Mouse (Mus musculus) intestine, embryonic 15.5 days (tissue): ENCODE measurements around the gene Ppp5c. TPM values are rescaled to one million over a fixed set of nuclear protein-coding genes. Genes with fewer than 3 reads are reported as not detected.

ENCODE experiments used
- ATAC-seq: fragments of 200-750 bp; cut with Nextera tagmentation; 2 replicates; pipeline ENCODE4 v1.8.0; 2017; ENCODE audit warnings: moderate TSS enrichment, moderate library complexity
- H3K27ac ChIP-seq: fragments of 300-500 bp; sonication (generic); 2 replicates; pipeline ENCODE4 v1.5.1; 2015; ENCODE audit warnings: mild to moderate bottlenecking, inconsistent platforms
- H3K27me3 ChIP-seq: fragments of 300-500 bp; sonication (generic); replicated peaks from 2 replicates; pipeline ENCODE4 v1.6.1; 2015; ENCODE audit warnings: inconsistent platforms
- H3K36me3 ChIP-seq: fragments of 300-500 bp; sonication (generic); 2 replicates; pipeline ENCODE4 v1.6.1; 2015; ENCODE audit warnings: inconsistent platforms
- H3K4me1 ChIP-seq: fragments of 300-500 bp; sonication (generic); replicated peaks from 2 replicates; pipeline ENCODE4 v1.6.1; 2015; ENCODE audit warnings: inconsistent platforms
- H3K4me2 ChIP-seq: fragments of 300-500 bp; sonication (generic); replicated peaks from 2 replicates; pipeline ENCODE4 v1.6.1; 2015; ENCODE audit warnings: mild to moderate bottlenecking, inconsistent platforms
- H3K4me3 ChIP-seq: fragments of 300-500 bp; sonication (generic); replicated peaks from 2 replicates; pipeline ENCODE4 v1.5.1; 2015; ENCODE audit warnings: inconsistent platforms
- H3K9ac ChIP-seq: fragments of 300-500 bp; sonication (generic); 2 replicates; pipeline ENCODE4 v1.6.1; 2015; ENCODE audit warnings: inconsistent platforms
- H3K9me3 ChIP-seq: fragments of 300-500 bp; sonication (generic); 2 replicates; pipeline ENCODE4 v1.6.1; 2016; ENCODE audit warnings: inconsistent platforms
- WGBS: fragments of 180-500 bp; shearing (Covaris S2); methylation state at CpG from one replicate; pipeline ENCODE4 v1.1.7; 2015; 5-methylcytosine and 5-hydroxymethylcytosine counted together
- polyA plus RNA-seq: library from polyadenylated mRNA; unstranded; fragments of >200 nt; fragmentation: Nextera tagmentation; extraction: Ambion mirVana; gene quantifications from 2 replicates; pipeline ENCODE4 v1.2.1, GENCODE M21; 2015

Gene Ppp5c
- polyA plus RNA-seq, 1 experiment from 2014 or later = 81.5 TPM

DNA sequence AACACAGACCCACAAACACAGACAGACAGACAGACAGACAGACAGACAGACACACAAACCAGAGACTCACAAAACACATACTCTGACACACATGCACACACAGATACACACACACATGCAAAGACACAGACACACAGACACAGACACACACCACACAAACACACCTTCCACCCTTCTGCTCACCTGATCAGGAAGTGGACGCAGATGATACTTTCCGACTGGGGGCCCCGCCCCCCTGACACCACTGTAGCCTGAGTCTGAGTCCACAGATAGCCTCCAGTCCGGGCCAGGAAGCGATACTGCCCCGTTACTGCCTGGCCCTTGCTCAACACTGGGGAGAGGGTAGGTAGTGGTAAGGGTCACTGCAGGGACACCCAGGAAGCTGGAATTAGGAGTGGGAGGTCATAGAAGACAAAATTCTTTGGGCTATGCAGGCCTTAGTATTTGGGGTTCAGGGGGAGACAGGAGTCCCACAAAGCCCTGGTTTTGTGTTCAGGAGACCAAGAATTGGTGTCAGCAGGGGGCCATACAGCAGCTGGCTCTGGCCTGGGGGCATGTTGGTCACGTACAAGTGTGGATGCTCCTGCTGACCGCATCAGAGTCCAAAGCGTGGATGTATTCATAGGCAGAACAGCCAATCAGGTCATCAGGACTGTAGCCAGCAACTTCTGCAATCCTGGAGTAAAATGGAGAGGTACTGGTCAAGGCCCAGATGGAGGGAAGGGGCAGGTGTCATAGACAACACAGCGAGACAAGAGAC lies 20.9 kb upstream of the Ppp5c start:
- Histone ChIP-seq H3K27me3 (no peaks in the 10 kb centered on the region), H3K36me3 (peaks cover 52% of the 10 kb centered on the region), H3K4me1 (peaks cover 4% of the 10 kb centered on the region; the same call in 1 of the 2 replicates), H3K9ac (0 out of 2 replicates have a peak overlapping the region, but pooled peaks have one; percentile 2), H3K9me3 (no peaks in the 10 kb centered on the region), H3K4me2 (no peak overlapping the region), H3K27ac (no peak overlapping the region), H3K4me3 (no peak overlapping the region)
- no peak for ATAC-seq
- 85% methylated on average over 10 of the region's 10 CpGs for WGBS

DNA sequence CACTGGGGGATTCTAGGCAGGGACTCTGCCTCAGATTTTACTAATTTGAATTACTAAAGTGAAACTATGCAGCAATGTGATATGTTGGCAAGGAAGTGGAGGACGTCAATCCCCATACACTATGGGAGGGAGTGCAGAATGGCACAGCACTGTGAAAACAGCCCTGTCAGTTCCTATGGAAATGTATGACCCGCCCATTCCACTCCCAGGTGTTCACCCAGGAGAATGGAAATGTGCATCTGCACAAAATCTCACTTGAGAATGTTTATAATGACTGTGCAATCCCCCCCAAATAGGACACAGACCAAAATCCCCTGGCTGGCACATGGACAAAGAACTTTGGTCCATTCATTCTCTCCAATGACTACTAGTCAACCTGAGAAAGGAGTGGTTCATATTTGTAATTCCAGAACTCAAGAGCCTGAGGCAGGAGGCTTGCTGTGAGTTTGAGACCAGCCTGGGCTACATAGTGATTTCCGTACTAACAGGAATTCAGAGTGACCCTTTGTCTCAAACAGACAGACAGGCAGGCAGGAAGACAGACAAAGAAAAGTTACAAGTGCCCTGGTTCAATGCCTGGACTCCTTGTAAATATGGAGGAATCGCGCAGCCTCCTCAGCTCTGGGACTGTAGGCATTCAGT lies 19.4 kb upstream of the Ppp5c start:
- WGBS = 88% methylated on average over 5 of the region's 5 CpGs
- peaks cover 60% of the 10 kb centered on the region for H3K36me3 ChIP-seq
- H3K4me3 ChIP-seq = no peak overlapping the region
- no peaks in the 10 kb centered on the region for H3K27me3 ChIP-seq
- ATAC-seq = no peak
- H3K4me2 ChIP-seq = no peak overlapping the region
- H3K4me1 ChIP-seq = peaks cover 4% of the 10 kb centered on the region; the same call in 1 of the 2 replicates
- H3K9ac ChIP-seq = no peak overlapping the region
- H3K9me3 ChIP-seq = no peaks in the 10 kb centered on the region
- H3K27ac ChIP-seq = no peak overlapping the region

DNA sequence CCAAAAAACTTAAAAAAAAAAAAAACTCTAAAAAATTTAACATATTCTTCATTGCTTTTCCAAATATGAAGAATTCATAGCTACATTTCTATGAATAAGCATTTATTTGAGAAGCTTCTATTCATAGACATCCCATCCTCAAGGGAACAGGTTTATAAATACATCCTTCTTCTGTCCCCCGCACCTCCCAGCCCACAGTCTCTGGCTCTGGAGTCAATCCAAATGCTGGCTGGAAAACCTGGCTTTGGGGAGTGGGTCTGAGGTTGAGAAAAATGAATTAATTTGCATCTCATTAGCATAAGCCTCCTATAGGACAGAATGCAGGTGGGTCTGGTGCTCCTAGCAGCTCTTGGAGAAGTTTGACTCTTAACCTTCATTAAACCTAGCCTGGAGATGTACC lies 18.0 kb upstream of the Ppp5c start:
- H3K27me3 ChIP-seq = no peaks in the 10 kb centered on the region
- 51% methylated on average over 1 of the region's 1 CpGs for WGBS
- H3K9ac ChIP-seq = no peak overlapping the region
- H3K36me3 ChIP-seq = peaks cover 63% of the 10 kb centered on the region
- ATAC-seq = no peak
- no peaks in the 10 kb centered on the region for H3K4me1 ChIP-seq
- no peak overlapping the region for H3K27ac ChIP-seq
- no peak overlapping the region for H3K4me2 ChIP-seq
- H3K4me3 ChIP-seq = no peak overlapping the region
- no peaks in the 10 kb centered on the region for H3K9me3 ChIP-seq

DNA sequence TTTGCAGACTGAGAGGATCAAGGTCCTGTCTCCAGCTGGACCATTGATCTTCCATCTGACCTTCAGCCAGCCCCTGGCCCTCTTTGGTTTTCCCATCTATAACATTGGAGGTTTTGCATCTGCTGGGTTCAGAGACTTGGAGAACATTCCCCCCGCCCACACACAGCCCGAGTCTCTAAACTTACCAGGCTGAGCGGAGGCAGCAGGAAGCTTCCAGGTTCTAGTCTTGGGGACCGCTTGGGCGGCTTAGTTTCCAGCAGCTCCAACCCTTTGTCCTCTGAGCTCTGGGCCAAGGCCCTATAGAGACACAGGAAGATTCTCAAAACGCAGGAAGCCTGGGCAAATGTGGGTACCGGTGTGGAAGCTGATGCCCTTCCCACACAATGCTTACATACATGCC lies 11.6 kb upstream of the Ppp5c start:
- H3K27ac ChIP-seq = no peak overlapping the region
- peaks cover 67% of the 10 kb centered on the region for H3K36me3 ChIP-seq
- no peak overlapping the region for H3K4me2 ChIP-seq
- no peak overlapping the region for H3K9ac ChIP-seq
- 94% methylated on average over 7 of the region's 7 CpGs for WGBS
- ATAC-seq = no peak
- no peak overlapping the region for H3K4me3 ChIP-seq
- H3K9me3 ChIP-seq = no peaks in the 10 kb centered on the region
- no peaks in the 10 kb centered on the region for H3K4me1 ChIP-seq
- H3K27me3 ChIP-seq = no peaks in the 10 kb centered on the region

DNA sequence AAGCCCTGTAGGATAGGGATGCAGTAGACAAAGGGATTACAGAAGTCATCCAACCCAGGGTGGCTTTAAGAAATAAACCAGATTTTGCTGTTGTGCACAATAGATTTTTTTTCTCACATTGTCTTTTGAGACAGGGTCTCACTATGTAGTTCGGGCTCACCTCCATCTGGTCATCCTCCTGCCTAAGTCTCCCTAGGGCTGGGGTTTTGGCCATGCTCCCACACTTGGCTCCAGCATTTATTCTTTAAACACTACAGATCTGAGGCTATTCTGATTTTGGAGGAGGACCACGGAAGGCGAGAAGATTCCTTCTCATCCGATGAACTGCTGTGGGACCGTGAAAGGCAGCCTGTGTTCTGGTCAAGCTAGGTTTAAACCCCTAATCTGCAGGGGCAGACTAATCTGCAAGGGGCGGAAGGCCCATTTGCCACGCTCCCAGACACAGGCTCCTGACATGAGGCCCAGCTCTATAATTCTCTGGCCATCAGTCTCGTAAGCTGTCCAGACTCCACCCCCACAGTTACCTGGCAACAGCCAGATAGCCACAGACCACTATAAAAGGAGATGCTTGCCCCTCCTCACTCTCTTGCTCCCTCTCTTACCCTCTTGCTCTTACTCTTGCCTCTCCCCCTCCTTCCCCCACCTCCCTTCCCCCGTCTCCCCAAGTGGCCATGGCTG lies 10.4 kb upstream of the Ppp5c start:
- whole genome bisulfite sequencing = 59% methylated on average over 9 of the region's 9 CpGs
- no peak overlapping the region for H3K4me2 ChIP-seq
- no peaks in the 10 kb centered on the region for H3K27me3 ChIP-seq
- peaks cover 65% of the 10 kb centered on the region for H3K36me3 ChIP-seq
- H3K9ac ChIP-seq = no peak overlapping the region
- H3K4me3 ChIP-seq = no peak overlapping the region
- no peaks in the 10 kb centered on the region for H3K4me1 ChIP-seq
- H3K9me3 ChIP-seq = no peaks in the 10 kb centered on the region
- ATAC-seq = no peak; the same call in 1 of the 2 replicates
- no peak overlapping the region for H3K27ac ChIP-seq

DNA sequence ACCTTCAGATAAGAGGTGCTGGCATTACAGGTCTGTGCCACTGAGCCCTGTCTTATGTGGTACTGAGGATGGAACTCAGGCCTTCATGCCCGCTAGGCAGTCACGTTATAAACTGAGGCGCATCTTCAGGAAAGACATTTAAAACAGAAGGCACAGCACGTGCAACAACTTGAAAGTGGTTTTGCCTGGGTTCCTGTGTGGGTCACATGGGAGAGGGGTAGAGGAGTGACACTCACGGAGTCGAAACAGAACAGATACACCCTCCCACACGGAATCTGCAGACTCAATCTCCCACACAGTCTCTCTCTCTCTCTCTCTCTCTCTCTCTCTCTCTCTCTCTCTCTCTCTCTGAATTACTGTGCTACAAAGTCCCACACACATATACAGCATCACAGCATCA lies 2.5 kb upstream of the Ppp5c start:
- H3K4me2 ChIP-seq = no peak overlapping the region
- peaks cover 32% of the 10 kb centered on the region for H3K36me3 ChIP-seq
- H3K27ac ChIP-seq = no peak overlapping the region
- no peaks in the 10 kb centered on the region for H3K9me3 ChIP-seq
- no peak overlapping the region for H3K9ac ChIP-seq
- ATAC-seq = no peak
- no peak overlapping the region for H3K4me3 ChIP-seq
- WGBS = 74% methylated on average over 7 of the region's 7 CpGs
- peaks cover 24% of the 10 kb centered on the region for H3K4me1 ChIP-seq
- no peaks in the 10 kb centered on the region for H3K27me3 ChIP-seq

DNA sequence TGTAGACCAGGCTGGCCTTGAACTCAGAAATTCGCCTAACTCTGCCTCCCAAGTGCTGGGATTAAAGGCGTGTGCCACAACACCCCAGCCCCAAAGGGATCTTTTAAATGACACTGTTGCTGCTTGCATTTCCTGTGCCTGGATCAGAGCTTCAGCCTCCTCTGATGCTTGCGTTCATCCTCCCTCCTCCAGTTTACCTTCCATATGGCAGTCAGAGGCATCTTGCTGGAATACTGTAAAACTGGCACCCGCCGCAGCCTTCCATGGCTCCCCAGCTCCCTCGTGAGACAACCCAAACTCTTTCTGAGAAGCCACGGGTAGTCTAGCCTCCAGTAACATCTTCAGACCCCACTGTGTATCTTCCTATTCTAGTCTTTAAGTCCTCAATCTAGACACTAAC lies 1.2 kb upstream of the Ppp5c start:
- no peak for ATAC-seq
- Histone ChIP-seq H3K9me3 (no peaks in the 10 kb centered on the region), H3K4me3 (no peak overlapping the region), H3K27me3 (no peaks in the 10 kb centered on the region), H3K4me2 (no peak overlapping the region), H3K27ac (peak overlapping the region; percentile 92; the same call in 1 of the 2 replicates), H3K36me3 (peaks cover 20% of the 10 kb centered on the region), H3K4me1 (peaks cover 37% of the 10 kb centered on the region), H3K9ac (no peak overlapping the region)
- 75% methylated on average over 7 of the region's 7 CpGs for WGBS

DNA sequence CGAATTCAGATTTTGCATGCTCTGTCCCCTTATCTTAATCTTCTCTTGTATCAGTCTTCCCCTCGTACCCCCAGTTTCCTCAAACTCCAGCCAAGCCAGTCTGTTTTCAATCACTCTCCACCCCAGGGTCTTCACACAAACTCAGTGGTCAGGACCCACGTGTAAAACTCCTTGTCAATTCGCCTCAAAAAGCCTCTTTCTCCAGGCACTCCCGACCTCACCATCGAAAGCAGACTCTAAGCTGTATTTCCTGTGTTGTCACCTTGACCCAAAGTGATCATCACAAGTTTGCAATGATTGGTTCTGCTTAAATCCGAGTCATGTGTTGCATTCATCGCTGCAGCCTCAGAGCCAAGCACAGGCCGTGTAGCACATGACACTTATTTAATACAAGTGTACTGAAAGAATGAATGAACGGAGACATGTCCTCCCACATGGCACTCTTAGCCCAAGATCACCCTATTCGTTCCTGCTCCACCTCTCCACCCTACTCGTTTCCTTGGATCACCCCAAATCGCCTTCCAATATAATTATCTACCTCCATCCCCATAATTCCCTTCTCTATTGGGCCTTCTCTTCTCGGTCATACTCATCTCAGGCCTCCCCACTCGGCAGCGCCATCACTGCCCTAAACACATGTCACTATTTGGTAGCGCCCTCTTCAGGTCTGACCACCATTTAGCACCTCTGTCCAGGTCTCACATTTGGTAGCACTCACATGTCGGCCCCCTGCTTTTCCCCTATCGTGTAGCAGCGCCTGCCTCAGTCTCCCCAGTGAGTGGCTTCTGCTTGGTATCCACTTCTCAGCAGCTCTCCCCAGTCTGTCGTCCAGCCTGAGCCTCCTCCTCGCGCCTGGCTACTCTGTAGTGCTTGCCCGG lies 775 bp downstream of the Ppp5c start:
- WGBS = 7% methylated on average over 24 of the region's 24 CpGs
- Histone ChIP-seq H3K27me3 (no peaks in the 10 kb centered on the region), H3K36me3 (peaks cover 16% of the 10 kb centered on the region), H3K4me3 (peak overlapping the region; percentile 86), H3K9ac (peak overlapping the region; percentile 86), H3K4me2 (peak overlapping the region; percentile 74), H3K4me1 (peaks cover 43% of the 10 kb centered on the region), H3K9me3 (no peaks in the 10 kb centered on the region), H3K27ac (peak overlapping the region; percentile 92)
- ATAC-seq = peak; percentile 60

DNA sequence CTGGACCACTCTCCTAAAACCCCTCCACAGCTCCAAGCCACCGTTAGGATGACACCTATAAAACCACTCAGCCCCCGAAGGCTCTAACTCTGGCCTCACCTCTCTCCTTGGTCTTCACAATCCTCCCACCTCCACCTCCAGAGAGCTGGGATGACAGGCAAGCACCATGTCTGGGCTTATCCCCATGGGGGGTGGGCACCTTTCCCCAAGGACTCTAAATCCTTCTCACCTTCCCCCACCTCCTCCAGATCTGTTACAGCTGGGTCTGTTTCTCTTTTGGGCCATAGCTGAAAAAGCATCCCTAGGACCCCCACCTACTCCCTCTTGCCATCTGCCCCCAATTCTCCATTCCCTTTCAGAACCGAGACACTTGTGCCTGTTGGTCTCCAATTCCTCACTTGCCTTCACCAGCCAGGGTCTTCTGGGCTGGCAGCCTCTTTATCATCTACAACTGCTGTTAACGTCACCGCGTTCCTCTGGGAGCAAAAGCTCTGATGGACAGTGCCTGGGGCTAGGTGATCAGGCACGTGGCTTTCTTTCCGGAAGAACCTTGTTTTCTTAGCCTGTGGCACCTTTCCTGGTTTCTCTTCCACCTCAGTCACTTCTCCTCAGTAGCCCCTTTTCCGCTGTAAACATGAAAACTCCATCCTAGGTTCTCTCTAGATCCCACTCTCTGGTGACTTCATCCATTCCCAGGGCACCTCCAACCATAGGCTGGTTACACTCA lies 1.7 kb downstream of the Ppp5c start:
- peaks cover 16% of the 10 kb centered on the region for H3K36me3 ChIP-seq
- WGBS = 72% methylated on average over 9 of the region's 9 CpGs
- H3K27me3 ChIP-seq = no peaks in the 10 kb centered on the region
- H3K27ac ChIP-seq = peak overlapping the region; percentile 24; the same call in 1 of the 2 replicates
- H3K9ac ChIP-seq = peak overlapping the region; percentile 86; the same call in 1 of the 2 replicates
- peak overlapping the region; percentile 74 for H3K4me2 ChIP-seq
- peaks cover 43% of the 10 kb centered on the region for H3K4me1 ChIP-seq
- ATAC-seq = no peak
- no peaks in the 10 kb centered on the region for H3K9me3 ChIP-seq
- H3K4me3 ChIP-seq = peak overlapping the region; percentile 86; the same call in 1 of the 2 replicates

DNA sequence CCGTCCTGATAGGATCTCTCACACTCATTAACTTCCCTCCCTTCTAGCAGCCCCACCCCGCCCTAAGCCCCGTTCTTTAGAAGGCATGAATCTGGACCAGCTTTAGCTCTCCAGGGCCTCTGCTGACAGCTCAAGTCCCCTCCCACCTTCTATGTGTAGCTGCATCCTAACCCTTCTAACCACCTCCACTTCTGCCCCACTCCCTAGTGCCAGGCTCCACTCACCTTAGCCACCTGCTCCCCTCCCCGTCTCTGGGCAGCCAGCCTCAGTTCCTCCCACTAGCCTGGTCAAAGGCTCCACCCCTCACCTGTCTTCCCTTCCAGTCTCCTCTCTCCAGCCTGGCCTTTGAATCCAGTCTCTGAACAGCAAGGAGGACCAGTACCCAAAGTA lies 2.2 kb downstream of the Ppp5c start:
- Histone ChIP-seq H3K9ac (peak overlapping the region; percentile 39), H3K4me1 (peaks cover 43% of the 10 kb centered on the region), H3K4me2 (peak overlapping the region; percentile 74), H3K4me3 (no peak overlapping the region), H3K36me3 (peaks cover 18% of the 10 kb centered on the region; the same call in 1 of the 2 replicates), H3K9me3 (no peaks in the 10 kb centered on the region), H3K27ac (peak overlapping the region; percentile 78; the same call in 1 of the 2 replicates), H3K27me3 (no peaks in the 10 kb centered on the region)
- peak; percentile 1; the same call in 1 of the 2 replicates for ATAC-seq
- WGBS = 50% methylated on average over 4 of the region's 4 CpGs

DNA sequence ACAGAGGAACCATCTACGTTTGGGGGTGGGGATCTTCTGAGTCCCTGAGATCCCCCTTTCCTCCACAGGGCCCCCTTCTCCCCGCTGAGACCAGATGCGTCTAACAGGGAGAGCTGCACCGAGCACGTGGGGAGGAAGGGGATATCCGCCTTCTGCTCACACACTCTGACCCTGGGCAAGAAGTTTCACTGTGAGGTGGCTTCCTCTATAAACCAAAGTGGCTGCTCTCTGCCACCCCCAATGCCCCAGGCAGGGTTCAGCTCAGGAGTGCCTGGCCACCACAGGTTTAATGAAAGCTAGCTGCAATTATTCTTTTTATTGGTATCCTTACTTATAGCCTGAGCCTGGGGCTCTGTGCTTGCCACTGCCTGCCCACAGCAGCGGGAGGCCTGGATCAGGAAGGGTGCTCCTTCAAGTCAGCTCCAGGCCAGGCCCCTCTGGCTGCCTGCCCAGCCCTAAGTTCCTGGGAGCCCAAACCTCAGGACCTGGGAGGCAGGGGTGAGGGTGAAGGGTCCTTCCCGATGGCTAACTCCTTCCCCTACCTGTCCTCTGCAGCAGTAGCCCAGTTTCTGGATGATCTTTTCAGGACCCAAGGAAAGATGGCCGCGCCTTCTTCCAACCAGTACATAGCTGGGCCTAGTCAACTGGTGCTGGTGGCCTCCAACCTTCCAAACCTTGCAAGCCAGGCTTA lies 2.8 kb downstream of the Ppp5c start:
- WGBS = 70% methylated on average over 10 of the region's 10 CpGs

More for the DNA sequence above, 2.8 kb downstream of the Ppp5c start:
- Histone ChIP-seq H3K27me3 (no peaks in the 10 kb centered on the region), H3K9ac (peak overlapping the region; percentile 39), H3K4me1 (peaks cover 43% of the 10 kb centered on the region), H3K27ac (peak overlapping the region; percentile 78), H3K4me3 (no peak overlapping the region), H3K36me3 (peaks cover 24% of the 10 kb centered on the region; the same call in 1 of the 2 replicates), H3K4me2 (peak overlapping the region; percentile 74), H3K9me3 (no peaks in the 10 kb centered on the region)
- no peak for ATAC-seq
